Mouse (Mus musculus): ENCODE results near the gene Lmntd1. TPM values are rescaled to one million over a fixed set of nuclear protein-coding genes. Genes with fewer than 3 reads are reported as not detected.

The Lmntd1 gene
- polyA plus RNA-seq, 1 experiment from 2014 or later: 0.15 TPM

DNA sequence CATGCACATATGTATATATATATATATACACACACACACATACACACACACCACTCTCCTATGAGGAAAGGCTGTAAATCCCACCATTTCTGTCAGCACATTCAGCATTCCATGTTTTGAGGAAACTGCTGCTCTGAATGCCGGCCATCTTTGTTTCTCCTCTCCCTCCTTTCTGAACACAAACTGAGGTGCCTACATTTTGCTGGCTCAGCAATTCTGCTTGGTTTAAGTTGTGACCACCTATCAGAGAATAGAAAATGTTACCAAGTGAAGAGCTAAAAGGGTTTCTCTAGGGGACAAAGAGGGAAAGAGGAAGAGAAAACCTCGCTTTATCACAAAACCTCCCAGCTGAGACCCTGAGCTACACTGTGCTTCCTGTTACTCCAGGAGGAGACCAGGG is 20.3 kb upstream of the Lmntd1 start:
- Histone ChIP-seq H3K27ac (replicated peaks) (no peak overlapping the region), H3K4me3 (no peak overlapping the region), H3K9me3 (no peaks in the 10 kb centered on the region; the same call in 1 of the 2 replicates), H3K4me1 (no peaks in the 10 kb centered on the region), H3K27me3 (replicated peaks; ENCODE audit: low read depth, poor library complexity, severe bottlenecking) (no peaks in the 10 kb centered on the region), H3K36me3 (replicated peaks) (no peaks in the 10 kb centered on the region)
- WGBS: 83% methylated on average over 2 of the region's 2 CpGs
- DNase-seq (ENCODE audit: low spot score): no peak

DNA sequence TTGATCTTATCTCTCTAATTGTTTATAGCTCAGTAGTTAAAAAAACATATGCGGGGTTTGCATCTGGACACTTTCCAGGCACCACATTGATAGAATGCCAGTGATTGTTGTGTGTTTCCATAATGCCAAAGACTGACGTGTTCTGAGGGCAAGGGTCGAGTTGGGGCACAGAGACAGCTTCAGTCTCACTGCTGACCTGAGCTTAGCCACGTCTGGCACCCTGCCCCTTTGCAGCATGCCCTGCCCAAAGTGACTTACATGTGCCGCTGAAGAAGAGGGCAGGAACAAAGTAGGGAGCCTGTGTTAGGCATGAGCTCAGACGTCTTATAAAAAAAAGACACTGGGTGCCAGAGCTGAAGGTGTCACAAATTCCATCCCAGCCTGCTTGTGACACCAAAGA is 16.1 kb upstream of the Lmntd1 start:
- H3K4me3 ChIP-seq: no peak overlapping the region
- no peaks in the 10 kb centered on the region for H3K27me3 ChIP-seq (replicated peaks; ENCODE audit: low read depth, poor library complexity, severe bottlenecking)
- H3K4me1 ChIP-seq: 0 out of 2 replicates have a peak, but pooled peaks cover 5% of the 10 kb centered on the region
- no peaks in the 10 kb centered on the region for H3K36me3 ChIP-seq (replicated peaks)
- WGBS: 63% methylated on average over 6 of the region's 6 CpGs
- H3K27ac ChIP-seq (replicated peaks): no peak overlapping the region
- no peaks in the 10 kb centered on the region for H3K9me3 ChIP-seq
- no peak for DNase-seq (ENCODE audit: low spot score)

DNA sequence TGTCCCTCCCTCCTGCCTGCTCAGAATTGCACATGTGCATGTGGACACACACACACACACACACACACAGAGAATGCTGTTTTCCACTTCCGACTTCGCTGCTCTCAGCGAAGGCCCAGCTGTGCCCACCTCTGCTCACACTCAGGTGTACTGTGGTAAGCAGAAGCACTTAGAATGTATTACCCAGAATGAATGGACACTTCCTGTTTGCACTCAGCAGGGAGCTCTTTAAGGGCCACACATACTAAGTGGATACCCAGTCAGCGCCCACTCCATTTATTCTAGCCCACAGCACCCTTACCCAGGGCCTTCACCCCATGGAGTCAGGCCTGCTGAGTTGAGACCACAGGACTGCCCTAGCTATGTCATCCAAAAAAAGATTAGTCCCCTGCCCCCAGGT is 9.0 kb upstream of the Lmntd1 start:
- Histone ChIP-seq H3K27ac (replicated peaks) (no peak overlapping the region), H3K36me3 (replicated peaks) (no peaks in the 10 kb centered on the region), H3K27me3 (replicated peaks; ENCODE audit: low read depth, poor library complexity, severe bottlenecking) (no peaks in the 10 kb centered on the region), H3K4me3 (no peak overlapping the region), H3K9me3 (no peaks in the 10 kb centered on the region), H3K4me1 (0 out of 2 replicates have a peak, but pooled peaks cover 2% of the 10 kb centered on the region)
- no peak for DNase-seq (ENCODE audit: low spot score)
- WGBS: 95% methylated on average over 4 of the region's 4 CpGs

DNA sequence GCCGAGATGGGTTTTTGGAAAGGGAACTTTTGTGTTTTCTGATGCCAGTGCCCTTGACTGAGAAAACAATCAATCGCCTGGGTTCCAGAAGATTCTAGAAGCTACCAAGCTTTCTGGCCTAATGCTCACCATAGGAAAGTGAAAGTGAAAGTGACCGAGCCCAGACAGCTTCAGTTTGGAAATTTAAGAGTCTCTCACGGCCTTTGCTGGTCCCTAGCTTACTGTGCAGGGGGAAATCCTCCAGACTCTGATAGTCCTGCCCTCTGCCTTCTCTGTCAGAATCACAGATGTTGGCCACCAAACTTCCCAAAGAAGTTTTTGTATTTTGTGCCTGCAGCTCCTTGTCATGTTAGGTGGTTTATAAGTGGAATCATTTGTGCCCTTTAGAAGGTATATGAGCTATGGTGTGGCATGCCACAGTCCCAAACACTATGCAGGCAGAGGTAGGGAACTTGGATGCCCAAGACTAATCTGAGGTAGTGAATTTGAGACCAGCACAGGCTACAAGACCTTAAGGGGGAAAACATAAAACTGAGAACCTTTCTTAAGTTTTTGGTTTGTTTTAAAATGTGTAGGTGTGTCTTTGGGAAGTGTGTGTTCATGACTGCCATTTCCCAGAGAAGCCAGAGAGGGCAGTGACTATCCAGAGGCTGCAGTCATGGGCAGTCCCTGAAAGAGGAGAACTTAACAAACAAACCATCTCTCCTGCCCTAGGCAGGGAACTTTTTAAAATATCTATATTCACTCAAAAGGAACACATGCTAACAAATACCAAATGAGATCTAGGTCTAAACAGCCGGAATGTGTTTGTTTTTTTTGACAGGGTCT is 2.5 kb upstream of the Lmntd1 start:
- H3K4me3 ChIP-seq: no peak overlapping the region
- H3K27me3 ChIP-seq (replicated peaks; ENCODE audit: low read depth, poor library complexity, severe bottlenecking): no peaks in the 10 kb centered on the region
- H3K36me3 ChIP-seq (replicated peaks): no peaks in the 10 kb centered on the region
- no peak for DNase-seq (ENCODE audit: low spot score)
- WGBS: 80% methylated on average over 5 of the region's 5 CpGs
- H3K4me1 ChIP-seq: peaks cover 5% of the 10 kb centered on the region; the same call in 1 of the 2 replicates
- H3K9me3 ChIP-seq: no peaks in the 10 kb centered on the region
- H3K27ac ChIP-seq (replicated peaks): no peak overlapping the region

DNA sequence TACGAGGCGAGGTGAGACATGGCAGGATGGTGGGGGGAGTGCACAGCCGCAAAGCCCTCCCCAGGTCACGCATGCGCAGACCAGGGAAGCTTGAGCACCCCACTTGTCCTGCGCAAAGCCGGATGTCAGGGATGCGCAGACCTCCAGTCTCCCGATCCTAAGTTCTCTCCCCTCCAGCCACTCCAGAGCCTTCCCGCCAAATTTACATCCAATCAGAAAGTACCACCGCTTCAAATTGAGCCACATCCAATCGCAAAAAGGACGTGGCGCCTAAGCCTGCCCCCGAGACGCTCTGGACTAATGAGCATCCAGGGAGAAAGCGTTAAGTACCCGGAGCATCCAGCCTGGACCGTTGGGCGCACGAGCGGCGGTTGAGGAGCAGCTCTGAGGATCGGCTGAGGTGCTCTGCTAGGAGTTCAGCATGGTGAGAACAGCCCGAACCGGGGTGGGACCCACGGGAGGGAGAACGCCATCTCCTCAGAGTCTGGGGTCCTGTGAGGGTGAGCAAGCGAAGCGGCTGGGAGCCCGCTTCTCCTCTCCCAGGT is 1.6 kb upstream of the Lmntd1 start, which contains the start of gene Tuba3b:
Tuba3b (plus strand) TSS at position 92 of the 545 bp plus-strand sequence.
- Histone ChIP-seq H3K27me3 (replicated peaks; ENCODE audit: low read depth, poor library complexity, severe bottlenecking) (no peaks in the 10 kb centered on the region), H3K36me3 (replicated peaks) (no peaks in the 10 kb centered on the region), H3K27ac (replicated peaks) (no peak within 1 kb of the TSS), H3K4me1 (peaks cover 5% of the 10 kb centered on the region; the same call in 1 of the 2 replicates), H3K4me3 (no peak within 1 kb of the TSS), H3K9me3 (no peaks in the 10 kb centered on the region)
- DNase-seq (ENCODE audit: low spot score): no peak
- WGBS: 97% methylated on average over 31 of the region's 31 CpGs

DNA sequence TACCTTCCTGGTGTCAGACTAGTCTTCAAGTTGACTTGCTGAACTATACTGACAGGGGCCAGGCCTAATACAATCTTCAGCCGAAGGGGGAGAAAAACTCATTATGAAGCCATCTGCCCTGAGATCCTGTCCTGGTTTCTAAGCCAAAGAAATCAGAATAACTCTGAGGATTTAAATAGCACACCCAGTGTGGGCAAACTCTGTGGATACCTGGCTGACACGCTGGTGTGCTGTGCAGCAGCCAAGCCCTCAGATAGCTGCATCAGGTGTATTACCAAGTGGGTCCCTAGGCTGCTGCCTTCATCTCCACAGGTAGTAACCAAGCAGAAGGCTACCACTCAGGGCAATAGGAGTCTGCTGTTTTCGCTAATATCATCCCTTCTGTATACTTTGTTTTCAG is 1.5 kb downstream of the Lmntd1 start:
- Histone ChIP-seq H3K27me3 (replicated peaks; ENCODE audit: low read depth, poor library complexity, severe bottlenecking) (no peaks in the 10 kb centered on the region), H3K27ac (replicated peaks) (no peak overlapping the region), H3K4me1 (peaks cover 5% of the 10 kb centered on the region; the same call in 1 of the 2 replicates), H3K4me3 (no peak overlapping the region), H3K9me3 (no peaks in the 10 kb centered on the region), H3K36me3 (replicated peaks) (no peaks in the 10 kb centered on the region)
- 86% methylated on average over 3 of the region's 3 CpGs for WGBS
- DNase-seq (ENCODE audit: low spot score): no peak

DNA sequence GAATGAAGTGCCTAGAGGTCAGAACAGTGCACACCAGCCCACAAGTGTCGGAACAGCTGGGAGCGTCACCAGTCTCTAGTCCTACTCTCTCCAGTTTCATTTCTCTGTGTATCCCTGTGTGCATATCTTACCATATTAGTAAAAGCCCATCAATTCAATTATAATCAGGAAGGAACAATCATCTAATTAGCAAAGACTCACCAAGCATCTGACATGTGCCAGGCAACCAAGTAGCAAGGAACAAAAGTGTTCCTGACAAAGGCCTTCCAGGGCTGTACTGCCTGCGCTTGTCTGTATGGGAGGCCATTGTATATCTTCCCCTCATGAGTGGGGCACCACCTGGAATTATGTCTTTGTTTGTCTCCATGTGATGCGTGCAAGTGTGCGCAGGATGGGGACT is 3.2 kb downstream of the Lmntd1 start:
- no peak for DNase-seq (ENCODE audit: low spot score)
- WGBS: 90% methylated on average over 5 of the region's 5 CpGs
- no peak overlapping the region for H3K4me3 ChIP-seq
- no peaks in the 10 kb centered on the region for H3K27me3 ChIP-seq (replicated peaks; ENCODE audit: low read depth, poor library complexity, severe bottlenecking)
- peaks cover 5% of the 10 kb centered on the region; the same call in 1 of the 2 replicates for H3K4me1 ChIP-seq
- H3K27ac ChIP-seq (replicated peaks): no peak overlapping the region
- no peaks in the 10 kb centered on the region for H3K36me3 ChIP-seq (replicated peaks)
- no peaks in the 10 kb centered on the region for H3K9me3 ChIP-seq

DNA sequence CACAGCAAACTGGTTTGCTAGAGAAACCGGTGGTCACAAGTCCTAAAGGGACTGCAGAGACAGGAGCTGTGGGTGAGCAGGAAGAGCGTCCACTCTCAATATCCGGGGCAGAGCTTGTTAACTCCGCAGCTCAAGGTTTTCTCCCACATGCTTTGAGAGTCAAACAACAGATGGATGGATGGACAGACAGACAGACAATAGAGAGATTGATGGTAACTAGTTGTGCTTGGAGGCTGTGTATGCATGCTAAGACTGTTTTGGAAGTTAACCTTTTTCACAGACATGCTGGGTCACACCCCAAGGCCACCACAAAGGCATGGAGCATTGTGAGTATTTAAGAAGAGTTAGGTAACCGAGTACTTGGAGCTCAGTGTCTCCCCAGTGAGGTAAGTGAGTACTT is 5.4 kb downstream of the Lmntd1 start:
- DNase-seq (ENCODE audit: low spot score): no peak
- WGBS: 85% methylated on average over 5 of the region's 5 CpGs
- peaks cover 18% of the 10 kb centered on the region for H3K4me1 ChIP-seq
- no peaks in the 10 kb centered on the region for H3K9me3 ChIP-seq
- H3K27ac ChIP-seq (replicated peaks): no peak overlapping the region
- no peaks in the 10 kb centered on the region for H3K27me3 ChIP-seq (replicated peaks; ENCODE audit: low read depth, poor library complexity, severe bottlenecking)
- H3K36me3 ChIP-seq (replicated peaks): no peaks in the 10 kb centered on the region
- no peak overlapping the region for H3K4me3 ChIP-seq

DNA sequence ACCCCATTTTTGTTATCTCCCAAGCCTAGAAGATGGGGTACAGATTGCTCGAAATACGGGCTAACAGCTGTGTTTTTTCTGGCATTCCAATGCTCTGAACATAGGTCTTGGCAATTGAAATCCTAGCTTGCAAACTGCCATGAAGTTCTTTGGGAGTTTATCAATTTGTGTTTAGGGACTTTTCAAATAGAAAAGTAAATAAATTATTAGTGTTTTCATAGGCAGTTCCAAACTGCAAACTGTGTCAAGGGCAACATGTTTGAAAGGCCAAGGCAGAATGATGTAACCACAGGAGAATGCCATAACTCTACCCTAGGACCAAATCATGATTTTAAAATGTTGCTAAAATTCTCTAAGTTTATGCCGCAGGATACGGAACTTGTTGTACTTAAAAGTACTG is 6.4 kb downstream of the Lmntd1 start:
- Histone ChIP-seq H3K4me1 (peaks cover 18% of the 10 kb centered on the region), H3K27me3 (replicated peaks; ENCODE audit: low read depth, poor library complexity, severe bottlenecking) (no peaks in the 10 kb centered on the region), H3K36me3 (replicated peaks) (no peaks in the 10 kb centered on the region), H3K4me3 (no peak overlapping the region), H3K27ac (replicated peaks) (no peak overlapping the region), H3K9me3 (no peaks in the 10 kb centered on the region)
- no peak for DNase-seq (ENCODE audit: low spot score)
- 90% methylated on average over 4 of the region's 4 CpGs for WGBS

DNA sequence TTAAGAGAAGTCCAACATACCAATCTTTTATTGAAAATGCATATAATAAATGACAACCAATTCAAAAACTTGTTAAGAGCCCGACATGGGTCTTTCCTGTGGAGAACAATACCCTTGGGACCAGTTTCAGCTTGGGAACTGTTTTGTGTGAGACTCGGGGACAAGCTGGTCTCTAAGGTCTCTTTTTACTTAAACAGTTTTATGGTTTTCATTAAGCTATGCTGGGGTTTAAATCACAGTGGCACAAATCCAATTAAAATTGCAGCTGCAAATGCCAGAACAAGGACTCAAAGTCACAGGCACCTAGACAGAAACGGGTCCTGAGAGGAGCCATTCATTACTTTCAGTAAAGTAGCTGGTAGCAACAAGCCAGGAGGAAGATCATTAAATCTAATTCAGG is 8.9 kb downstream of the Lmntd1 start:
- no peaks in the 10 kb centered on the region for H3K36me3 ChIP-seq (replicated peaks)
- no peaks in the 10 kb centered on the region for H3K27me3 ChIP-seq (replicated peaks; ENCODE audit: low read depth, poor library complexity, severe bottlenecking)
- 43% methylated on average over 3 of the region's 3 CpGs for WGBS
- no peak for DNase-seq (ENCODE audit: low spot score)
- H3K4me1 ChIP-seq: peaks cover 31% of the 10 kb centered on the region
- no peak overlapping the region for H3K4me3 ChIP-seq
- H3K9me3 ChIP-seq: no peaks in the 10 kb centered on the region
- no peak overlapping the region for H3K27ac ChIP-seq (replicated peaks)

DNA sequence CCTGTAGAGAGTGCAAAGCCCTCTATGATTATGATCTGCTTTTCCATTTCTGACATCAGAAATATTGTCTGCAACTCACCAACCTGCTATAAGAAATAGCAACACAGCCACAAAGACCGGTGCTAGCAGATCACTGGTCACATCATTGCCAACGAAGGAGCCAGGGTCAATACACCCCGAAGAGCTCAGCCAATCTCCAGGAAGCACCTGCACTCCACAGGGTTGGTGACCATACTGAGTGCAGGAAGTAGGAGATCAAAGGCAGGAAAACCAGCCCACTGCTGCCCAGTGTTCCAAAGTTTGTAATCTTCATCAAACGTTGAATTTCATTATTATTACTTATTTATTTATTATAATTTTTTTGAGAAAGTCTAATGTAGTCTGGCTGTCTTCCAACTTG is 9.5 kb downstream of the Lmntd1 start:
- WGBS: 83% methylated on average over 4 of the region's 4 CpGs
- Histone ChIP-seq H3K9me3 (no peaks in the 10 kb centered on the region), H3K27me3 (replicated peaks; ENCODE audit: low read depth, poor library complexity, severe bottlenecking) (no peaks in the 10 kb centered on the region), H3K27ac (replicated peaks) (no peak overlapping the region), H3K36me3 (replicated peaks) (no peaks in the 10 kb centered on the region), H3K4me1 (peaks cover 31% of the 10 kb centered on the region), H3K4me3 (no peak overlapping the region)
- DNase-seq (ENCODE audit: low spot score): no peak

DNA sequence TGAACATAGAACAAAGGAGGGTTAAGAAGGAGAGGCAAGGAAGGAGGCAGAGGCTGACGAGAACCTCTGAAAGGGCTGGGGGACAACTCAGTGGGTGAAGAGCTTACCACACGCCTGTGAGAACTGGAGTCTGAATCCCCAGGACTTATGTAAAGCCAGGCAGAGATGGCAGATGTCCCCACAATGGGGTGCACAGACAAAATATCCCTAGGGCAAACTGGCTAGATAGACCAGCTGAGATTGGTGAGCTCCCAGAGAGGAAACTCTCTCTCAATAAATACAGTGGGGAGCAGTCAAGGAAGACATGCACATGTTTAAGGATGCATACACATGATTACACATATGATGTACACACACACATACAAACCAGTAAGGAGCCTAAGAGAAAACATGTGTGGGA is 10.0 kb downstream of the Lmntd1 start:
- peaks cover 33% of the 10 kb centered on the region for H3K4me1 ChIP-seq
- DNase-seq (ENCODE audit: low spot score): no peak
- 34% methylated on average over 2 of the region's 2 CpGs for WGBS
- no peaks in the 10 kb centered on the region for H3K36me3 ChIP-seq (replicated peaks)
- H3K27me3 ChIP-seq (replicated peaks; ENCODE audit: low read depth, poor library complexity, severe bottlenecking): no peaks in the 10 kb centered on the region
- H3K9me3 ChIP-seq: no peaks in the 10 kb centered on the region
- H3K4me3 ChIP-seq: no peak overlapping the region
- H3K27ac ChIP-seq (replicated peaks): 0 out of 2 replicates have a peak overlapping the region, but pooled peaks have one; percentile 24
